Mouse (Mus musculus) thymus, postnatal 4 days (tissue): ENCODE results near the gene Nhej1.

Experiments
- DNase-seq: peaks from one replicate; pipeline ENCODE4 v3.0.0; 2021

The Nhej1 gene

DNA sequence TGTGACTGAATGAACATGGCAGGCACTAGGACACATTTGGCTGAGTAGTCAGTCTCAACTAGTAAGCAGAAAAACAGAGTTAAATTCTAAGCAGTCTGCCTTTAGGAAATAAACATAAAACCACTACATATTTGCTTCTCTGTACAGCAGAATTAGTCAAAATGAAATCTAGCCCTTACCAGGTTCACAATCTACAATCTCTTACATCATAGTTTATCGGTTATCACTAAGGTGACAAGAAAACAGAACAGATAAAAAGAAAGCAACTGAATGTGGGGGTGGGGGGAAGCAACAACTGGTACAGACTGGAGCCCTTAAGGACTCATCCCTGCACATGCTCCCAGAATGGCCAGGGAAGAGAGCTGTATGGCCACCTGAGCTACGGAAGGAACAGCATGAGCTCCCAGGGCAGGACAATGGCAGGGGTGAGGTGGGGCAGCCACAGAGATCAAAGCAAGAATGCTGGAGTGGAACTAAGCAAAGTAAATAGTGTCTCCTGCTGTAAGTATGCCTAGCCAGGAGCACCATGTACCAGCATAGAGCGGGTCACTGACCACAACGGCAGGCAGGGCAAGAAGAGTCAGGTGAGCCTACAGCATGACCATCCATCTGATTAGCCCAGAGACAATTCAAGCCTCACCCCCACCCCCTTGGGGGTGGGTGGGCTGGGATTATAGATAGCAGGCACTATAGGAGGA lies 153.5 kb downstream of the Nhej1 start:
- no peak for DNase-seq

DNA sequence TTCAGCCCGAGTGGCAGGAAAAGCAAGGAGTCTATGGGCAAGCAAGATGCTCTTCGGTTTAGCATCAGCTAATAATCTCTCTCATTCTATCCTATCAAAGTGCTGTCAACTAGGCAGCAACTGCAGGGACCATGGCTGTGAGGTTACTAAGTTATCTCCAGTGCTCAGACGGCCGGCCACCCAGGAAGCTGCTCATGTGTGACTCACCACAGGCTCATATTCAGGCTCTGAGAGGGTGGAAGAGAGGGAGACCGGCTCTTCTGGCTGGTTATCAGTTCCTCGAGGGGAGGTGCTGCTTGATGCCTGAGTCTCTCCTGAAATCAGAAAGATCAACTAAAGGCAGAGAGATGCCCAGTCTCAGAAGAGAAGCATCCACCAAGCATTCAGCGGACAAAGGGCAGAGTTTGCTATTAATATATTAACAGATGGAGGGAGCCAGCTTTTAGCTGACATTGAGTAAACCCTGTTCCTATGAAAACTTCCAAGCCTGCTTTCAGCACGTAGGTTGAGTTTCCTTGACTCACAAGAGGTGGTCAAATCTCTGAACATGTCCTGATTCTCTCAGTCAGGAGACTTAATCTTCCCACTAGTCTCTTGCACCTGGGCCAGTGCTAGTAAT lies 156.9 kb downstream of the Nhej1 start:
- no peak for DNase-seq

DNA sequence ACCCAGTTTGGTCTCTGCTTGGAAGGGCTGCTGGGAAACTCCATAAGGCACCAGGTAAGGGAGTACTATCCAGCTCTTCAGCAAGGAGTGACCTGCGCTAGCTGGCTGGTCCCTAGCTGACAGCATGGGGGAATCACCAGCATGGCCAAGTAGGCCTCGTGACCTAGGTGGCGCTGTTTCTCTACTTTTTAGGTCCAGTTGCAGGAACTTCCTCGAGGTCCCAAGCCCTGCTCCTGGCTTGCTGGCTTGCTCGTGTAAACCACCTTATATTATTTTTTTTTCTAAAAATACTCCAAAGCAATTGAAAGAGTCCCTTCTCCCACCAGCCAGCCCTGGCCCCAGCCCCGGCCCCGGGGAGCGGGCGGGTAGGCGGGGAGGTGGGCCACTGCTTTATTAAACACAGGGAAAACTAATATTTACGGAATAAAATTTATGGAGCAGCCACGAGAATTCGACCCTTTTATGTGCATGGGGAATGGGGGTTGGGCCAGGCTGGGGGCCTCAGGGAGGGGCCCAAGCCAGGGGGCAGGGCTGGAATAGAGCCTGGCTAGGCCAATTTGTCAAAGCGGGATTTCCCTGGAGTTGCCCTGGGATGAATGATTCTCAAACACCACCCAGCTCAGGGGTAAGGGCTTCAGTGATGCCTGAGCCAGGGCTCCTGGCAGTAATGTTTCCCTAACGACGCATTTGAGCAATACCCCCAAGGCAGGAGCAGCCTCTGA lies 160.3 kb downstream of the Nhej1 start:
- peak; percentile 71 for DNase-seq

DNA sequence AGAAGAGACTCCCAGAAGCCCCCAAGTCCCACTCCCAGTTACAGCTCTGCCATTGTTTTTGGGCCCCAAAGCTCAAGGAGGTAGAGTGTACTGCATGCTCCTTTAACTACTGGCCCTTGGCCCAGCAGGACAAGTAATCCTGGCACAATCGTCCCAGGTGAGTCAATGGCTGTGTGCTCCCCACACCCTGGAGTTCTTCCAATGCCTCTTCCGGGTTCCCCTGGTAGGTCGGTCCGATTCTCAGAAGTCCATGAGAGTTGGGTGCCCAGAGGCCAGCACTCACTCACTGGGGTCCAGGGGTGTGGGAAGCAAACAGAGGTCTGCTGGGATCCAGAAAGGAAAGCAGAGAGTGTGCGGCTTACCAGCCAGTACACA lies 162.2 kb downstream of the Nhej1 start:
- no peak for DNase-seq

DNA sequence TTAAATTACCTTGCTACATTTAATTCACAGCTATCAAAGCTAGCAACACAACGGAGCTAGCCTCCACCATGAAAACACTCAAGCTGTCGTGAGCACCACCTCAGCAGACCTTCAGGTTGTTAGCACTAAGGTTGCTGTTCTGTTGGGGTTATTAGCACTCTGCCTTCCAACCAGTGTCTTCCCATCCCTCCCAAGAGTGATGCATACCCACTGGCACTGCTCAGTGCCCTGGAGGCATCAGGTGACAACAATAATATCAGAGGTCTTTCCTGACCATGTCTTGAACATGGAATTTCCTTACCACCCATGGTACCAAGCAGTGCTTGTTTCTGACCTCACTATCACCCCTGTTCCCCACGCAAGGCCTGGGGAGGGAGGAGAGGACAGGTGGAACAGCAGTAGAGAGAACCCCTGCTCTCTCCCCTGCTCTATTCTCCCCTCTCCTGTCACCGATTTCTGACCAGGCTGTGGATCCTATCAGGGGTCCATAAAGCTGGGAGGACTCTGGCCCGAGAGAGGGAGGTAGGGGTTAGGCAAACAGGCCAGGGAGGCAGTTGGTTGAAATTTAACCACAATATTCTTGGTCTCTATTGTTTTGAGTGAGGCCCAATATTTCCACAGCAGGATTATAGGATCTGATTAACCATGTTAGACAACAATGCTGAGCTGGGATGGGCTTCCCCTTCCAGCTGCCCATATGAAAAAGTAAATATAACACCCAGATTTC lies 162.7 kb downstream of the Nhej1 start:
- no peak for DNase-seq

DNA sequence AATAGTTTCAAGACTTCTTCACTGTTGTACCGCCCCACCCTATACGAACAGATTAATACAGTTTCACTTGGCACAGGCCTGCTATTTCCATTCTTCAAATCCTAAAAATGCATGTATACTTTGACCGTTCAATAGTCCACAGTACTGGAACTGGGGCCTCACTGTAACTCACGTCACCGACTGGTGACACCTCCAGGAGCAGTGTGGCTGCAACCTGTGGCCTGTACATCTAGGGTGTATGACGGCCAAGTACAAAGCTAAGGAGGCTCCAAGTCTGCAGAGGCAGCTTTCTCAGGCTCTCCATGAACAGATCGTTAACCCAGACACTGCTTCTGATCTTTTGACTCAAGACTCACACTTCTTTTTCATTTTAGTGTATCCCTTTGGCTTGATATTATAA lies 163.3 kb downstream of the Nhej1 start:
- DNase-seq, result no peak

DNA sequence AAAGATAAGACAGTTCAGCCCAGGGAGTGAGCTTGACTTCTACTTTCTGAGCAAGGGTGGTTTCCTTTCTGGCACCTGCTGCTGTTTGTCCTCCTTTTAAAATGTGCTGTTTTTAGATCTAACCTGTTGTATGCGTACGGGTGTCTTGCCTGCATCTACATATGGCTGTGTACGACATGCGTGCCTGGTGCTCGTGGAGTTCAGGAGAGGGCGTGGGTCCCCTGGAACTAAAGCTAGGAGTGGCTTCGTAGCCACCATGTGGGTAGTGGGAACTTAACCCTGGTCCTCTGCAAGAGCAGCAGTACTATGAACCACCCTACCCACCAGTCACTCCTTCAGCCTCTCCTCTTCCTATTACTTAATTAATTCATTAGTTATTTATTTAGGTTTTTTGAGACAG lies 164.9 kb downstream of the Nhej1 start:
- DNase-seq, result no peak

DNA sequence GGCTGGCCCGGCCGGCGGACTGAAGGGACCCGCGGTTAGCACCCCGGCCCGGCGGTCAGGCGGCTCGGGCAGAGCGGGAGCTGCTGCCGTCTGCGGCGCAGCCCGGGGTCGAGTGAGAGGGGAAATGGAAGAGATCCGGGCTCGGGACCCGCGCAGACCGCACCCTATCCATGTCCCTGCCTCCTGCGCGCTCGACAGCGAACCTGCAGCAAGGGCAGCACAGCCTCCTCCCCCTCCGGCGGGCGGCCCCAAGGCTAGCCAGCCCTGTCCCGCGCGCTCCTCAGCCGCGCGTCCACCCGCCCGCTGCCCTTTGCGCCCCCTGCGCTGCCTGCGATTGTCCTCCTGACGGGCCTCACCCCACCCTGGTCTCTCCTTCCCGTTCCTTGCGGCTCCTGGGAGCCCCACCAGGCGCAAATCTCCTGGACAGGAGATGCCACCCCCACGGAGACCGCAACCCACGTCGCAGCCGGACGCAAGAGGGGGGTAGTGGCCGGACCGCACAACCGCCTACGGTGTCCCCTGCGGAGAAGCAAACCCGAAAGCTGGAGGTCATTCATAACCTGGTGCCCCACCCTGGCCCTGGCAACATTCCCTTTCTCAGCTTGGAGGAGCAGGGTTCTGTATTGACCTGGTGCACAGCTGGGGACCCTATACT lies 173.3 kb downstream of the Nhej1 start, which contains the start of gene Ihh:
TSS of gene Ihh (minus strand) at position 117 of the 655 bp plus-strand sequence.
- DNase-seq, result no peak

DNA sequence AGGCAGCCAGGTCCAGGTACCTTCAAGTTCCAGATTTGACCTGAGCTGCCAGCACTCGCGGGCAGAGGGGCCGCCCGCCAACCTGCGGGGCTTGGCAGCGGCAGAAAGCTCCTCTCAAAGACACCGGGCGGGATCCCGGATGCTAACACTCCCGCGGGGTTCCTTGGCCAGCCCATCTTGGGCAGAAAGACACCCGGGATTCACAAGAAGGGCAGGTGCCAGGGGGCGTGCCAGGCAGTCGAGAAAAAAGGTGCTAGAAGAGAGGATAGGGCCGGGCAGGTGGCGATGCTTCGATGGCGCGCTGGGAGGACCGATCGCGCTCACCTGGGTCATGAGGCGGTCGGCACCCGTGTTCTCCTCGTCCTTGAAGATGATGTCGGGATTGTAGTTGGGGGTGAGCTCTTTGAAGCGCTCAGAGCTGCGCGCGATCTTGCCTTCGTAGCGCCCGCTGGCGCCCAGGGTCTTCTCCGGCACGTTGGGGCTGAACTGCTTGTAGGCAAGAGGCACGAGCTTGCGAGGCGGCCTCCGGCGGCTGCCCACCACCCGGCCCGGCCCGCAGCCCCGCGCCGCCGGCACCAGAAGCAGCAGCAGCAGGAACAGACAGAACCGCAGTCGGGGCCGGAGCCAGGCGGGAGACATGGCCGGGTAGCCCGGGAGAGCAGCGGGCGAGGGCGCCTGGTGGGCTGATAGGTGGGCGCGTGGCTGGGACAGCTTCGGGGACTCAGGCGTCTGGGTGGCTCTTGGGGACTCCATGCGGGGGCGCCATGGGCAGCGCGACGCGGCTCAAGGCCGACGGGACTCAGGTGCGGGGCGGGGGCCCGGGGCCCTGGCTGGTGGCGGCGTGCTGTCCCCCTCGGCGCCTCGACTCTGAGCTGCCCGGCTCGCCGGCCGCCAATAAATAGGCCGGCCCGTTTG lies 174.2 kb downstream of the Nhej1 start:
- DNase-seq, result no peak

DNA sequence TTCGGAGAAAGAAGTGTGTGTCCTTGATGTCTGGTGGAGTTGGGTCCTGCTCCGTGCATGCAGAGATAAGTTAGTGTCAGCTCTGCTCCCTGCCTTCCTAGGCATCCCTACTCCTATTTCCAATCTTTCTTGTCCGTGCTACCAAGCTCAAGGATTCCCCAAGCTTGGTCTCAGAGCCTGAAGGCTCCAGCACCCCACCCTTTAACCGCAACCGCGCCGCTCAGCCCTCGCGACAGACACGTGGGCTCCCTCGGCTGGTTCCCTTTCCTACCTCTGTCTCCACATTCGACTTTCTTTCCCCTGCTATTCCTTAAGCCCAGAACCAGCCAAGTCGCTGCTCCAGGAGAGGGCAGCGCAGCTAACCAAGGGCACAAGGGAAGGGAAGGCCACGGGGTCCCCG lies 174.9 kb downstream of the Nhej1 start:
- DNase-seq, result no peak

DNA sequence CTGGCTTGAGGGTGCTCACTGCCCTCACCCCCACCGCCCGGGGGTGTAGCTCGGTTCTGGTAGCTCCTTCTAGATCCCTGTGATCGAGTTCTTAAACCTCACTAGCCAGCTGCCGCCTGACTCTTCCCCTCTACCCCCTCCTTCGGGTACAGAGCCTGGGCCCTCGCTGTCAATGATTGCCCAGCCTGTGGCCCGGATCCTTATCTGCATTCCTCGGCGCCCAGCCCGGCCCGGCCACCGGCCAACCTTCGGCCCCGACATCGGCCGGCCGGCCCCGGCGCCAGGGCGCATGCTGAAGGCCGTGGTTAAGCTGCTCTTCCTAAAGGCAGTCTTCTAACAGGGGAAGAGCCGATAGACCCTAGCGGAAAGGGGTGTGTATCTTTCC lies 175.3 kb downstream of the Nhej1 start:
- DNase-seq, result no peak

DNA sequence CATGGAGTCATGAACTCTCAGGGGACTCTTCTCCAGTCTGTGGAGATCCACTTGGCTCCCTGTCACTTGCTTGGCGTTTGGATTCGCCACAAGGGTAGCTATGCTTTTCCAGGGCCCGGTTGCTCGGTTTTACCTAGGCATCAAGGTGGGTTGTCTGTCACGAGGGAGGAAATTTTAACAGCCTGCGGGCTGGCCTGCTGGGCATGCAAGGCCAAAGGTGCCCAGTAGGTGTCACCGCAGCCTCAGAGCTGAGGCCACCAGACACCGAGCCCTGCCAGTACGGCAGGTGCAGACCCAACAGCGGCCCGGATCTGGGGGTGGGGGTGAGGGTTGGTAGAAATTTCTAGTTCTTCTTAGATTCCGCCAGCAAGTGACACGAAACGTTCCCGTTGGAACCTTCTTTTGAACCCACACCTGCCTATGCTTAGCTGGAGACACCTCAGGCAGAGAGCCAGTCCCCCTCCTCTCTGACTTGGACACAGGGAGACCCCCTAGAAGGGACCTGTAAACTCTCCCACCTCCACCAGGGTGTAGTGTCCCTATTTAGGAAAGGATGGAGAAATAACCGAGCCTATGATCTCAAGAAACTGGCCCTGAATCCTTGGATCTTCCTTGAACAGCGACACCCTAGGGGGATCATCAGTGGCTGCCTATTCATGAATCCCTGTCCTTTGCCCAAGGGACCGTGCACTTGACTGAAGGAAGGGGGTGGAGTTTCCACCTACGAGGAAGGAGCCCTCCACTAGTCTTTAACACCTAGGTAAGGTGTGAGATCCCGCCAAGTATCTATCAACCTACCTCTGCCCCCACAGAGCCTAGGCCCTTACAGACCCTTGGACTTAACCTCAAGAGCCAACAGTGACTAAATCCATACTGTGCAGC lies 176.0 kb downstream of the Nhej1 start:
- DNase-seq, result peak; percentile 79

DNA sequence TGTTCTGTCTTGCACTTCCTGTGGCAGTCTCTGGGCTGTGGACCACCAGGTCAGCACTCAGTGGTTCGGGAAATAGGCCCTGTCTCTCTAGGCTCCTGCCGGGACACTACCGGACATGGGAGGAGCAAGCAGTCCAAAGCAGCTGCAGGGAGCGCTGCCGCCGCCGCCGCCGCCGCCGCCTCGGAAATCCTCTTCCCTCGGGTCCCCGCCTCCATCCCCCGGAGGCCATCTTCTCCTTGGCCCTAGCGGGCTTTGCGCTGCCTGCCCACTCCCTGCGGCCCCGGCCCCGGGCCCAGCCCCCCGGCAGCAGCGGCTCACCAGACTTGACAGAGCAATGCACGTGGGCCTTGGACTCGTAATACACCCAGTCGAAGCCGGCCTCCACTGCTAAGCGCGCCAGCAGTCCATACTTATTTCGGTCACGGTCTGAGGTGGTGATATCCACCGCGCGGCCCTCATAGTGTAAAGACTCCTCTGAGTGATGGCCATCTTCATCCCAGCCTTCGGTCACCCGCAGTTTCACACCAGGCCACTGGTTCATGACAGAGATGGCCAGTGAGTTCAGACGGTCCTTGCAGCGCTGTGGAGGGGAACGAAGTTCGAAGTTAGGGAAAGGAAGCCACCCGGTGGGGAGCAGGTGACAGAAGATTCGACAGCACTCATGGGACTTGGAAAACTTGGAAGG lies 176.9 kb downstream of the Nhej1 start:
- DNase-seq, result no peak

DNA sequence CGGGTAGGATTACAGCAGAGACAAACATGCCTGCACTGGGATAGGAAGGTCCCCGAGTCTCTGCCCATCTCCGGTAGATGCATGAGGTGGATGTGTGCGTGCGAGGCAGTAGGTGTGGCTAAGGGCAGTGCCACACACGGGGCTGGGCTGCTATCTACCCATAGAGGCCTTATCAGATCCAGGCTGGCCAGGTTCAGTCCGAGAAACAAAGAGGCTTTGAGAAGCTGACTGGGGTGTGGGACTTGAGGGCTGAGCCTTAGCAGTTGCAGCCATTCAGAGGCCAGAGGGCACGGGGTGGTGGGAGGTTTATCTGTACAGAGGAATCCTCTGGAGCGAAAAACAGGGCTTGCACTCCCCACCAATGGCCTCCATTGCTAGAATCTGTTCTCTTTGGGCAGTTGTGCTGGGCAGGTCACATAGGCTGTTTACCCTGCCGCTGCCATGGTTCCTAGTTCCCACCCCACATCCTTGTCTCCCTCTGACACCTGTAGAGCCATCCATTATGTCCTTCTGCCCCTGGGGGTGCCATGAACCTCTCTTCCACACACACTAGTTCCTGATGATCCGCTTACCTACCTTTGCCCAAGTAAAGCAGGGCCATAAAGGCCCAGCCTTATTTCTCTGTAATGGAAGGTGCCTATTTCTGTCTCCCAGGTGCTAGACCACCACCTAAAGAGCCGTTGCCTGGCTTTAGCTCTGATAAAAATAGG lies 183.2 kb downstream of the Nhej1 start:
- no peak for DNase-seq

DNA sequence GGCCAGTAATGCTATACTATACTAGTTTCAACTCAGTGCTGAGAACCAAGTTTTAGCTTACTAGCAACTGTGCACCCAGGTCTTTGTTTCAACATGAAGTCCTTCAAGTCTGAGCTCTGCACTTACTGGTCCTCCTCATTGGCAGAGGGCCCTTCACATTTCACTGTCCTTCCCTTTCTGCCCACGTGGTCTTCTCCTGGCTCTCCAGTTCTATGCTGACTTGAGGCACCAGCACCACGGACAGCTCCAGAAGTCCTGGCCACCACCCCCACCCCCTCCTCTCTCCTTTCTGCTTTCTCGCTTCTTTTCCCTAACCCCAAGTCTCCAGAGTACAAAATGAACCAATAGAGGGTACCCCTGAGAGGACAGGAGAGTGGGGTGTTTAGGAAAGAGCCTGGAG lies 185.2 kb downstream of the Nhej1 start:
- DNase-seq, result no peak

DNA sequence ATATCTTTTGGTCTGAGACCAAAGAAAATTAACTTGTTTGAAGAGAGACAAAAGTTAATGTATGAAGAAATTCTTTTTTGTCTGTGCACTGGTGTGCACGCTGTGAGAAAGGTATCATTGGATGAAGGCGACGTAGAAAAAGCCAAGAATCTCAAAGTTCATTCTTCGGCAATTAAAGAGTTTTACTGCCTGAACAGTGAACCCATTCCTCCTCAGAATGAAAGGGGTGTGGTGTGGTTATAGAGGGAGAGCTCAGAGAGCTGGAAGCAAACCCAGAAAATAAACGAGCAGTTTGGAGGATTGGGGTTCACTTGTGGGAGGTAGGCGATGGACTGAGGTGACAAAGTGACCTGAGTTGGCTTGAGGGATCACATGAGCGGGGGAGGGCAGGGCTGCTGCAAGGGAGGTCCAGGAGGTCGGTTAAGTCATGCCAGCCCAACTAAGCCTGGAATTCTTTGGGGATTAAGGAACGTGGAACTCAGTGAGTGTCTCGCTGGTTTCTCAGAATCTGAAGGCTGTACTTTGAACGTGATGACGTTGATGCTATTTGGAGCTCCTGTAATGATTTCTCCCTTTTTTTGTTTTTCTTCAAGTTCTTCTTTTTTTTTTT lies 188.7 kb downstream of the Nhej1 start:
- no peak for DNase-seq

DNA sequence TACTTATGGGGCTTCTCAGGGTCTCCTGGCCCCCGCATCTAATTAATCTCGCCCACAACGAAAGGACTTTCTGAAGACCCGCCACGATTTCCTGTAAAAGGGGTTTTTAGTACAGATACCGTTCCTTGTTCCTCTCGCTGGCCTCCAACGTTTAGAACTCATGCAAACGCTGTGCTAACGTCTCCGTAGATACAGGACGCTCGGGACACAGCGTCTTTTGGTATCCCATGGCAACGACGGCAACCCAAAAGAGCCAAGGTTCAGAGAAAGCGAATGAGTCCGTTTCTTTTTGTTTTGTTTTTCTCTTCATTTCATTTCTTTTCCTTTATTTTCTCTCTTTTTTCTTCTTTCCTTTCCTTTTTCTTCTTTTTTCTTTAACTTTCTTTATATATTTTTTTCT lies 189.6 kb downstream of the Nhej1 start, which contains the start of gene Cfap65:
TSS of gene Cfap65 (minus strand) at position 198 of the 400 bp plus-strand sequence.
- peak; percentile 27 for DNase-seq

DNA sequence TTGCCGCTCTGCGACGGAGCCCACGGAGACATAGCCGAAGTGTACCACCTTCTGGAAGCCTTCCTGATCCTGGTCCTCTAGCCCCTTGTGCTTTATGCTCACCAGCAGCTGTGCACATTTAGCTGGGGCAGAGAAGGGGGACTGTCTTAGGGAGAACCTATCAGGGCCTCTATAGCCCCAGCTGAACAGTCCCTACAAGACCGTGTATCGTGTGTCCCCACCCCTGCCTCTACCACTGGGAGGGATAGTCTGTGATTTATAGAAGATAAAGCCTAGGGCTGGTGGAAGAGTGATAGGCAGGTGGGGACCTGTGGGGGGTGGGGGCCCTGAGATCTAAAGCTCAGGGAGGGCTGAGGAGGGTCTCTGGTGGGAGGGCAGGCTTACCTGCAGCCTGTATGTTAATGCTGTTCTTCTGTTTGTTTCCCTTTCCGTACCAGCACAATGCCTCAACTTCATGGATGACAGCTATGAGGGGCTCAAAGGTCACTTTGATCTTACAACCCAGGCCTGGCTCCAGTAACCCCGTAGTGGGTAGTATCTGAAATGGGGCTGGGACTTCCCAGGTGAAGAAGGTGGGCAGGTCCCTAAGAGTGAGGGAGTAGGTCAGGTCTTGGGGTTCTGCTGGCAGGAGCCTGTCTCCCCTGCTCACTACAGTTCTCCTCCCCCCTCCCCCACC lies 197.2 kb downstream of the Nhej1 start:
- DNase-seq, result no peak
